In the genomic region with DNA sequence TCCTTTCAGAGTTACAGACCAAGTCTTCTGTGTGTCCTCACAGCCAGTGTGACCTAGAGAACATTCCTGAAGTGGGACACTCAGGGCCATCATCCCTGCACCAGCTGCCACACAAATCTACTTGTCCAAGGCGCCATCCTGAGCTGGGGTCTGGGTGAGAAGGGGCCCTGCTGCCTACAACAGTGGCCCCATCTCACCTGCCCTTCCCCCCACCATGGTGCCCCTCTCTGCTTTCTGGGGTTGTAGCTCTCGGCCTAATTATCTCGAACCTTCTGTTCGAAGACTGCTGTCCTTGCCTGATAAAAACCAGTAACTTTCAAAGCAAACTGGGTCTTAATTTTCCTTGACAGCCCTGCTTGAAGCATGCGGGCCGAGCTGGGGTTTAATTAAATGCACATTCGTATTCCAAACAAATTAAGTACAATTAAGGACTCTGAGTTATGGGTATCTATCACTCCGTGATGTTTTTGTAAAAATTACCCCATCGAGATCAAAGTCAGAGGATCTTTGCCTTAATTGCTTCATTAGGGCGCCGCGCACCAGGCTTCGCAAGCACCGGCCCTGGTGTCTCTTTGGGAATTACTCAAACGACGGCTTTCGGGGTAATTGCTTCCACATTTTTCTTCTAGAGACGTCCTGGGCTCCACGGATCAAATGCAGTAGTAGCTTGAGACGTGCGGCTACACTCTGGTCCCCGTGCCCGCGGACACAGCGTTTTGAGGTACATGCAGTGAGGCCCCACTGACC, we compare ENCODE assay signal across 24 mouse cellular contexts.
DNase-seq lines count a peak whose midpoint lies in the region; ATAC-seq lines count a peak whose summit lies in the region.
"Had no signal": no experiment of that assay in that cellular context is flagged by ENCODE, and none has a peak within 500 bp of the region (broad histone marks: within the 10 kb centered on the region; RNA-seq: fewer than 3 reads in every experiment).

No protein-coding gene starts in this region.

- H3K4me2 ChIP-seq in forebrain, embryonic 14.5 days (ENCODE audit: low read length), result no peak overlapping the region
- no peak overlapping the region for H3K4me2 ChIP-seq in forebrain, embryonic 12.5 days
- H3K4me2 ChIP-seq in embryonic facial prominence, embryonic 14.5 days (ENCODE audit: low read depth, low read length), result no peak overlapping the region
- H3K4me2 ChIP-seq in kidney, embryonic 14.5 days (replicated peaks; ENCODE audit: low read depth, low read length), result no peak overlapping the region
- H3K4me2 ChIP-seq: liver, embryonic 13.5 days; lung, embryonic 14.5 days had no signal

- no peaks in the 10 kb centered on the region for H3K9me3 ChIP-seq in forebrain, embryonic 14.5 days (replicated peaks; ENCODE audit: control insufficient read depth, low read length)
- no peaks in the 10 kb centered on the region for H3K9me3 ChIP-seq in forebrain, embryonic 12.5 days
- no peaks in the 10 kb centered on the region for H3K9me3 ChIP-seq in embryonic facial prominence, embryonic 14.5 days (ENCODE audit: control insufficient read depth, low read length)
- no peaks in the 10 kb centered on the region for H3K9me3 ChIP-seq in kidney, embryonic 14.5 days (ENCODE audit: control insufficient read depth, low read length)
- H3K9me3 ChIP-seq: liver, embryonic 13.5 days; midbrain, embryonic 10.5 days had no signal

- H3K4me1 ChIP-seq in forebrain, embryonic 14.5 days (ENCODE audit: control insufficient read depth, insufficient read depth, low read length), result 0 out of 2 replicates have a peak, but pooled peaks cover 5% of the 10 kb centered on the region
- H3K4me1 ChIP-seq in forebrain, embryonic 12.5 days, result peaks cover 6% of the 10 kb centered on the region; the same call in 1 of the 2 replicates
- peaks cover 9% of the 10 kb centered on the region for H3K4me1 ChIP-seq in embryonic facial prominence, embryonic 14.5 days (ENCODE audit: control insufficient read depth, insufficient read depth, low read length)
- 0 out of 2 replicates have a peak, but pooled peaks cover 7% of the 10 kb centered on the region for H3K4me1 ChIP-seq in kidney, embryonic 14.5 days (ENCODE audit: control insufficient read depth, insufficient read depth, low read length)

- WGBS in forebrain, embryonic 14.5 days, result 16% methylated on average over 25 of the region's 25 CpGs
- 34% methylated on average over 25 of the region's 25 CpGs for WGBS in forebrain, embryonic 12.5 days
- 24% methylated on average over 25 of the region's 25 CpGs for WGBS in embryonic facial prominence, embryonic 14.5 days
- WGBS in kidney, embryonic 14.5 days, result 32% methylated on average over 25 of the region's 25 CpGs

- H3K27me3 ChIP-seq in forebrain, embryonic 14.5 days (replicated peaks; ENCODE audit: control insufficient read depth, insufficient read depth, low read length), result no peaks in the 10 kb centered on the region
- peaks cover 19% of the 10 kb centered on the region for H3K27me3 ChIP-seq in forebrain, embryonic 12.5 days
- no peaks in the 10 kb centered on the region for H3K27me3 ChIP-seq in embryonic facial prominence, embryonic 14.5 days (replicated peaks; ENCODE audit: control insufficient read depth, insufficient read depth, low read length)
- peaks cover 9% of the 10 kb centered on the region; the same call in 1 of the 2 replicates for H3K27me3 ChIP-seq in kidney, embryonic 14.5 days (ENCODE audit: control insufficient read depth, insufficient read depth, low read length)
- H3K27me3 ChIP-seq: liver, embryonic 13.5 days had no signal

- peak; percentile 39 for DNase-seq in forebrain, embryonic 14.5 days (ENCODE audit: low spot score)
- peak; percentile 57 for DNase-seq in embryo, embryonic 10 days (ENCODE audit: low spot score)
- peak; percentile 42 for DNase-seq in embryonic facial prominence, embryonic 14.5 days (ENCODE audit: low spot score)
- peak; percentile 42 for DNase-seq in retina, embryonic 14.5 days (ENCODE audit: low spot score)
- DNase-seq: adrenal gland, postnatal 25 days; cerebellum, adult 9-10 months; gastrocnemius, postnatal 10 days; heart, adult 18-20 months; heart, postnatal 4 days; kidney, adult 8-10 months; left cerebral cortex, postnatal 4 days; liver, embryonic 13.5 days; lung, embryonic 14.5 days; right cerebral cortex, postnatal 14 days; spleen, adult 18-20 months; thymus, postnatal 36 days had no signal

- H3K9ac ChIP-seq in forebrain, embryonic 14.5 days (ENCODE audit: low read length), result no peak overlapping the region
- H3K9ac ChIP-seq in forebrain, embryonic 12.5 days, result no peak overlapping the region
- H3K9ac ChIP-seq in embryonic facial prominence, embryonic 14.5 days (ENCODE audit: low read depth, low read length), result no peak overlapping the region
- no peak overlapping the region for H3K9ac ChIP-seq in kidney, embryonic 14.5 days (ENCODE audit: low read depth, low read length)
- H3K9ac ChIP-seq: liver, embryonic 13.5 days; lung, embryonic 14.5 days had no signal

- no peaks in the 10 kb centered on the region for H3K36me3 ChIP-seq in forebrain, embryonic 14.5 days (ENCODE audit: control insufficient read depth, insufficient read depth, low read length)
- no peaks in the 10 kb centered on the region for H3K36me3 ChIP-seq in forebrain, embryonic 12.5 days (replicated peaks)
- no peaks in the 10 kb centered on the region for H3K36me3 ChIP-seq in embryonic facial prominence, embryonic 14.5 days (ENCODE audit: control insufficient read depth, insufficient read depth, low read length)
- no peaks in the 10 kb centered on the region for H3K36me3 ChIP-seq in kidney, embryonic 14.5 days (ENCODE audit: control insufficient read depth, insufficient read depth, low read length)
- H3K36me3 ChIP-seq: G1E; liver, embryonic 13.5 days; midbrain, embryonic 10.5 days had no signal

- no peak for ATAC-seq in forebrain, embryonic 14.5 days
- ATAC-seq in forebrain, embryonic 12.5 days (ENCODE audit: low FRiP score), result no peak; the same call in 1 of the 2 replicates
- ATAC-seq in embryonic facial prominence, embryonic 14.5 days (ENCODE audit: low read depth), result no peak
- no peak for ATAC-seq in inflammation-experienced regulatory T-cells, adult 6 months
- ATAC-seq in kidney, embryonic 14.5 days (ENCODE audit: low FRiP score, low TSS enrichment), result no peak

- H3K27ac ChIP-seq in forebrain, embryonic 14.5 days (ENCODE audit: low read depth, low read length), result no peak overlapping the region
- no peak overlapping the region for H3K27ac ChIP-seq in forebrain, embryonic 12.5 days
- no peak overlapping the region for H3K27ac ChIP-seq in embryonic facial prominence, embryonic 14.5 days (replicated peaks; ENCODE audit: low read depth, low read length)
- H3K27ac ChIP-seq in kidney, embryonic 14.5 days (ENCODE audit: low read depth, low read length), result no peak overlapping the region
- H3K27ac ChIP-seq: left cerebral cortex, adult 2 months; liver, embryonic 13.5 days; macrophage; midbrain, embryonic 10.5 days had no signal

- no peak overlapping the region for H3K4me3 ChIP-seq in forebrain, embryonic 14.5 days (ENCODE audit: low read depth, low read length)
- H3K4me3 ChIP-seq in forebrain, embryonic 12.5 days (replicated peaks), result no peak overlapping the region
- H3K4me3 ChIP-seq in embryonic facial prominence, embryonic 14.5 days (ENCODE audit: low read depth, low read length), result no peak overlapping the region
- H3K4me3 ChIP-seq in kidney, embryonic 14.5 days (ENCODE audit: low read length), result no peak overlapping the region
- H3K4me3 ChIP-seq: erythroblast, embryonic 14.5 days; left cerebral cortex, adult 2 months; liver, embryonic 13.5 days; midbrain, embryonic 10.5 days had no signal
